Mouse (Mus musculus): Measurements from ENCODE around the gene Cd99l2. TPM values are rescaled to one million over a fixed set of nuclear protein-coding genes. Genes with fewer than 3 reads are reported as not detected.
A peak's percentile ranks its signal among the peaks of the same experiment; 100 is the strongest.

The Cd99l2 gene
- polyA plus RNA-seq (2014; fragmentation: Nextera tagmentation; extraction: Ambion mirVana): 19.9 and 21.1 TPM in 2 replicates

DNA sequence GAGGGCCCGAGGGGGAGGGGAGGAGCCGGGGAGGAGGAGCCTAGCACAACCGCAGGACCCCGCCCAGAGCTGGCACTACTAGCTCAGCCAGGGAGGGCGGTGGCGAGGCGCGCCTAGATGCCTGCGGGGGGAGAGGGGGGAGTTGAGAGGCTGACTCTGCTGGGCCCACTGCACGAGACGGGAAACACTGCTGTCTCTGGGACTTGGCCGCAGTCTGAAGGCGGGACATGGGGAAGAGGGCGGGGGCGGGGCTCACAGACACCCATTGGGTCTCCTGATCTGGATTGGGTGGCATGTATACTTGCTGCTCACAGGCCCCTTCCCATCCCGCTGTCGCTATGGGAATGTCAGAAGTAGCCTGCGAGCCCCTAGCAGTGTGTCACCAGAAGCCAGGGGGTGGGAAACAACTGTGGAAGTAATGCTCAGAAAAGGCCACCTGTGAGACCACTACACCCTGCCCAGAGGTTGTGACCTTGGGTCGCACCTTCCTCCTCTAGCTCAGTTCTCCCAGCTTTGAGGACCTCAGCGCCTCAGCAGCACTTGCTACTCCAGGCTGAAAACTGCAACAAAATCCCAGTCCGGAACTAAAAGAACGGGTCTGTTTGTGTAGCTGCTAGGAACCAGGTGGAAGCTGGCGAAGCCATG lies at the start of gene Cd99l2:
Gene Cd99l2 (minus strand): TSS at position 216 of the 645 bp plus-strand sequence.
- peak within 1 kb of the TSS; percentile 58 for H3K9ac ChIP-seq (ENCODE audit: low read depth, low read length)
- H3K27ac ChIP-seq (ENCODE audit: low read depth, low read length): peak within 1 kb of the TSS; percentile 85
- H3K9me3 ChIP-seq (ENCODE audit: control insufficient read depth, low read length): no peaks in the 10 kb centered on the region
- peak; percentile 98 for ATAC-seq (ENCODE audit: low FRiP score, low TSS enrichment)
- H3K4me2 ChIP-seq (replicated peaks; ENCODE audit: low read depth, low read length): peak within 1 kb of the TSS; percentile 67
- 27% methylated on average over 16 of the region's 23 CpGs for WGBS
- peak within 1 kb of the TSS; percentile 53 for H3K4me3 ChIP-seq (ENCODE audit: low read length)
- H3K4me1 ChIP-seq (ENCODE audit: control insufficient read depth, insufficient read depth, low read length): 0 out of 2 replicates have a peak, but pooled peaks cover 2% of the 10 kb centered on the region
- H3K27me3 ChIP-seq (ENCODE audit: control insufficient read depth, insufficient read depth, low read length): no peaks in the 10 kb centered on the region
- no peaks in the 10 kb centered on the region for H3K36me3 ChIP-seq (ENCODE audit: control insufficient read depth, insufficient read depth, low read length)

DNA sequence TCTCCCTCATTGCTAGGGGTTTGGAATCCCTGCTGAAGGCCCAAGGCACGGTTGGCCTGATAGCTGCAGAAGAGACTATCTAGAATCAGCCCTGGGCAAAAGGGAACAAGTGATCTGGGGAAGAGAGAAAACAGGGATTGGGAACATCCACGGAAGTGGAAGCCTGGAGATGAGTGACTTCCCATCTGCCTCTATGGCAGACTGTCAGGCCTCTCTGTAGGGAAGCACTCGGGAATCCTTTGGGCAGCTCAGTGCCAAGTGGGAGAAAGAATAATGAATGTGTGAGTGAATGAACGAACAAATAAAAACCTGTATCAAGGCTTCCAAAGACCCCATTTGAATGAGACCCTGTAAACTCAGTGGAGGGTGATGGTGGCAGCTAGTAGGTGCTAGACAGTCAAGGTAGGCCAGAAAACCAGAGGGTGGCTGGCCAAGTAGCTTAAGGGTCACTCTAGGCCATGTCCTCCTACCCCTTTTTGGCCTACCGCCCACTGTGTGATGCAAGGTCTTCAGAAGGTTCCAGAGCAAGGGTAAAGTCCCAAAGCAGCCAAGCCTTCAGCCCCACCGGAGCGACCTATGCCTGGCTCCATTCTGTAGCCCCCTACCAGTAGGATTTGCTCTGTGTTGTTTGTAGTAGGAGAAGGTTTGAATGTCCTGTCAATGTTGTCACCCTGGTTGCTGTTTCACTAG lies 48.3 kb upstream of the Cd99l2 start:
- no peak overlapping the region for H3K9ac ChIP-seq (ENCODE audit: low read depth, low read length)
- no peaks in the 10 kb centered on the region for H3K36me3 ChIP-seq (ENCODE audit: control insufficient read depth, insufficient read depth, low read length)
- no peak for ATAC-seq (ENCODE audit: low FRiP score, low TSS enrichment)
- WGBS: 82% methylated on average over 7 of the region's 7 CpGs
- no peak overlapping the region for H3K4me2 ChIP-seq (replicated peaks; ENCODE audit: low read depth, low read length)
- H3K4me3 ChIP-seq (ENCODE audit: low read length): no peak overlapping the region
- H3K27me3 ChIP-seq (ENCODE audit: control insufficient read depth, insufficient read depth, low read length): no peaks in the 10 kb centered on the region
- H3K4me1 ChIP-seq (ENCODE audit: control insufficient read depth, insufficient read depth, low read length): no peaks in the 10 kb centered on the region
- no peak overlapping the region for H3K27ac ChIP-seq (ENCODE audit: low read depth, low read length)
- H3K9me3 ChIP-seq (ENCODE audit: control insufficient read depth, low read length): no peaks in the 10 kb centered on the region

DNA sequence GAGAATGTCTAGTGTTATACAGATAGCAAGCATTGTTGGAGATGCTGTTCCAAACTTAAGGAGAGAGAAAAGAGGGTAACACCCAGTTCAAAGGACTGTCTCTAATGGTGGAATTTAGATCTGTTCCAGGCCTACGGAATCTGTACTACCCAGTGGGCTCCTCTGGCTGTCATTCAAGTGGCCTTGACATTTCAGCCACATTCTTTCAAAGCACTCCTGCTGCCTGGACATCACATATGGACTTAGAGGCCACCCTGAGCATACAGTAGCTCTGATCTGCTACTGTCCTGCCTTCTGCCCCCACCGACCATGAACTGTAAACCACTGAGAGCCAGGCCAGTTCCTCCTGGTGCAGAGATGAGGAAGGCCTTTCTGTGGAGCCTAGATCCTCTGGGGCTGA lies 45.1 kb upstream of the Cd99l2 start:
- H3K36me3 ChIP-seq (ENCODE audit: control insufficient read depth, insufficient read depth, low read length): no peaks in the 10 kb centered on the region
- H3K27ac ChIP-seq (ENCODE audit: low read depth, low read length): no peak overlapping the region
- no peak overlapping the region for H3K4me2 ChIP-seq (replicated peaks; ENCODE audit: low read depth, low read length)
- WGBS: 80% methylated on average over 2 of the region's 2 CpGs
- H3K9me3 ChIP-seq (ENCODE audit: control insufficient read depth, low read length): no peaks in the 10 kb centered on the region
- no peak overlapping the region for H3K9ac ChIP-seq (ENCODE audit: low read depth, low read length)
- no peak overlapping the region for H3K4me3 ChIP-seq (ENCODE audit: low read length)
- H3K27me3 ChIP-seq (ENCODE audit: control insufficient read depth, insufficient read depth, low read length): no peaks in the 10 kb centered on the region
- no peak for ATAC-seq (ENCODE audit: low FRiP score, low TSS enrichment)
- H3K4me1 ChIP-seq (ENCODE audit: control insufficient read depth, insufficient read depth, low read length): no peaks in the 10 kb centered on the region

DNA sequence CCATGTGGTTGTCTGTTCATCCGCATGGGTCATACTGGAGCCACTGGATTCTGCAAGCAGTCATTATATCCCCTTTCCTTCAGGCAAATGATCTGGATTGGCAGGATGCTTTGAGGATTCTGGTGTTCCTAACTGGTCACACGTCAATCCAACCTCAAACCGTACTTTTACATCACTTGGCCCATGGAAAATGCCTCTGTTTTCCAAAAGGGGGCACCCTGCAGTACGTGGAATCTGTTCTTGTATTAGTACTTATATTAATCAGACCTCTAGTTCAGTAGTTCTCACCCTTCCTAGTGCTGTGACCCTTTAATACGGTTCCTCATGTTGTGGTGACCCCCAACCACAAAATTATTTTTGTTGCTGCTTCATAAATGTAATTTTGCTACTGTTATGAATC lies 41.5 kb upstream of the Cd99l2 start:
- no peaks in the 10 kb centered on the region for H3K4me1 ChIP-seq (ENCODE audit: control insufficient read depth, insufficient read depth, low read length)
- H3K36me3 ChIP-seq (ENCODE audit: control insufficient read depth, insufficient read depth, low read length): no peaks in the 10 kb centered on the region
- H3K4me3 ChIP-seq (ENCODE audit: low read length): no peak overlapping the region
- H3K27ac ChIP-seq (ENCODE audit: low read depth, low read length): no peak overlapping the region
- 81% methylated on average over 5 of the region's 5 CpGs for WGBS
- no peak overlapping the region for H3K4me2 ChIP-seq (replicated peaks; ENCODE audit: low read depth, low read length)
- no peaks in the 10 kb centered on the region for H3K27me3 ChIP-seq (ENCODE audit: control insufficient read depth, insufficient read depth, low read length)
- no peak for ATAC-seq (ENCODE audit: low FRiP score, low TSS enrichment)
- no peaks in the 10 kb centered on the region for H3K9me3 ChIP-seq (ENCODE audit: control insufficient read depth, low read length)
- H3K9ac ChIP-seq (ENCODE audit: low read depth, low read length): no peak overlapping the region

DNA sequence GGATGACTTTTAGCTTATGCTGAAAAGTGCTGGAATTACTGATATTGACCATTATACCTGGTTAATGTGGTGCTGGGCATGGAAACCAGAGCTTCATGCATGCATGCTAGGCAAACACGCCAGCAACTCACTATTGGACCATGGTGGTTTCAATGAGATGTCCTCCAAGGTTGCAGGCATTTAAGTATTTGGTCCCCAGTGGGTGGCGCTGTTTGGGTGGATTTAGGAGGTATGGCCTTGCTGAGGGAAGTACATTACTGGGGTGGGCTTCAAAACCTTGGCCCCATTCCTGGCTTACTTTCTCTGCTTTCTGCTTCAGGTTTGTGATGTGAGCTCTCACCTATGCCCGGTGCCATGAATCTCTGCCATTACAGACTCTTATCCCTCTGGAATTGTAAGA lies 40.0 kb upstream of the Cd99l2 start:
- Histone ChIP-seq H3K9ac (ENCODE audit: low read depth, low read length) (no peak overlapping the region), H3K4me2 (replicated peaks; ENCODE audit: low read depth, low read length) (no peak overlapping the region), H3K27me3 (ENCODE audit: control insufficient read depth, insufficient read depth, low read length) (no peaks in the 10 kb centered on the region), H3K27ac (ENCODE audit: low read depth, low read length) (no peak overlapping the region), H3K4me3 (ENCODE audit: low read length) (no peak overlapping the region), H3K9me3 (ENCODE audit: control insufficient read depth, low read length) (no peaks in the 10 kb centered on the region), H3K36me3 (ENCODE audit: control insufficient read depth, insufficient read depth, low read length) (no peaks in the 10 kb centered on the region), H3K4me1 (ENCODE audit: control insufficient read depth, insufficient read depth, low read length) (no peaks in the 10 kb centered on the region)
- no peak for ATAC-seq (ENCODE audit: low FRiP score, low TSS enrichment)
- WGBS: 66% methylated on average over 3 of the region's 3 CpGs

DNA sequence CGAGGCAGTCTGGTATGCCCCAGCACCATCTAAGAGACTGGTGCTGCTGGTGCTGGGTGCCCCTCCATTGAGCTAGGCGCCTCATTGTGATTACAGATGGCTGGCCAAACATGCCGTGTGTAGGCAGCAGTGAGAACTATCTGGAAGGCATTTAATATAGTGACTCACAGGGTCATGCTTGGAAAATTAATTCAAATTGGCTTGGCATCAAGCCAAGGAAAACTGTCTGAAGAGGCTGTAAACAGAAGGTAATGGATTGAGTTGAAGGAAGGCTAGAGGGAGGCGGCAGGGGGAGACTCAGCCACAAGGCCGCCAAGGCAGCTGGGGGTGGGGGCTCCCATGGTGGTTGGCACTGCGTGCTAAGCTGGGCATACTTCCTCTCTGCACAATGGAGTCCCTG lies 36.0 kb upstream of the Cd99l2 start:
- Histone ChIP-seq H3K27ac (ENCODE audit: low read depth, low read length) (no peak overlapping the region), H3K36me3 (ENCODE audit: control insufficient read depth, insufficient read depth, low read length) (no peaks in the 10 kb centered on the region), H3K9me3 (ENCODE audit: control insufficient read depth, low read length) (no peaks in the 10 kb centered on the region), H3K27me3 (ENCODE audit: control insufficient read depth, insufficient read depth, low read length) (no peaks in the 10 kb centered on the region), H3K9ac (ENCODE audit: low read depth, low read length) (no peak overlapping the region), H3K4me2 (replicated peaks; ENCODE audit: low read depth, low read length) (no peak overlapping the region), H3K4me3 (ENCODE audit: low read length) (no peak overlapping the region), H3K4me1 (ENCODE audit: control insufficient read depth, insufficient read depth, low read length) (no peaks in the 10 kb centered on the region)
- WGBS: 48% methylated on average over 5 of the region's 6 CpGs
- ATAC-seq (ENCODE audit: low FRiP score, low TSS enrichment): peak; percentile 69; the same call in 1 of the 2 replicates

DNA sequence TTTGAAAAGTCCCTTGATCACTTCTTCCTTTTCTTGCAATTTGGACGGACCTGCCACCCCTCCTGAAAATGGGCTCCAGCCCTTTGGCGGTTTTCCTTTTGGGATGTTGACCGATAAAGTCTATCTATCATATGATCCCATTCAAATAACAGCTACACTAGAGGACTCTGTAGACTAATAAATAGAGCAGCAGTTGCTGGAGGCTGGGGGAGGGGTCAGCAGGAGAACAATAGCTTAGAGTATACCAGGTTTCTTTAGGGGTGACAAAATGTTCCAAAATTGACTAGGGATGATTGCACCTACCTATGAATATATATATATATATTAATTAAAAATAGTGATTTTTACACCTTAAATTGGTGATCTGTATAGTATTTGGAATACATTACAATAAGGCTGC lies 35.5 kb upstream of the Cd99l2 start:
- WGBS: 66% methylated on average over 3 of the region's 3 CpGs
- Histone ChIP-seq H3K4me1 (ENCODE audit: control insufficient read depth, insufficient read depth, low read length) (no peaks in the 10 kb centered on the region), H3K9me3 (ENCODE audit: control insufficient read depth, low read length) (no peaks in the 10 kb centered on the region), H3K4me3 (ENCODE audit: low read length) (no peak overlapping the region), H3K4me2 (replicated peaks; ENCODE audit: low read depth, low read length) (no peak overlapping the region), H3K27me3 (ENCODE audit: control insufficient read depth, insufficient read depth, low read length) (no peaks in the 10 kb centered on the region), H3K27ac (ENCODE audit: low read depth, low read length) (no peak overlapping the region), H3K9ac (ENCODE audit: low read depth, low read length) (no peak overlapping the region), H3K36me3 (ENCODE audit: control insufficient read depth, insufficient read depth, low read length) (no peaks in the 10 kb centered on the region)
- no peak for ATAC-seq (ENCODE audit: low FRiP score, low TSS enrichment)

DNA sequence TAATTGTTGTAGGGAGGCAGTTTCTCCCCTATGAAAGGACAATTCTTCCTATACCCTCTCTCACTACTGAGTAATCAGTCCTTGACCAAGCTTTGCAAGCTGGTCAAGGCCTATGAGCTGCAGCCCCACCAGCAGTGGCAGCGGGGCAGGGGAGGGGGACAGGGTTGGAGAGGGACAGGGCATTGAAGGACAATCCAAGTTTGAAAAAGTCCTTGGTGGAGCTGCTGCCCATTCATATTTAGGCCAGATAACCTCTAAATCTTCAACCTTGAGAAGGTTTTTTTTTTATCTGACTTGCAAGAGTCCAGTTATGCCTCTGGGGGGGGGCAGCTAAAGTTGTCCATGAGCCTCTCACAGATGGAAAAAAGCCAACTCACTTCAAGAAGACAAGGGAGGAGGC lies 34.8 kb upstream of the Cd99l2 start:
- H3K27me3 ChIP-seq (ENCODE audit: control insufficient read depth, insufficient read depth, low read length): no peaks in the 10 kb centered on the region
- no peak overlapping the region for H3K9ac ChIP-seq (ENCODE audit: low read depth, low read length)
- no peak overlapping the region for H3K4me3 ChIP-seq (ENCODE audit: low read length)
- no peaks in the 10 kb centered on the region for H3K36me3 ChIP-seq (ENCODE audit: control insufficient read depth, insufficient read depth, low read length)
- H3K4me2 ChIP-seq (replicated peaks; ENCODE audit: low read depth, low read length): no peak overlapping the region
- 93% methylated on average over 1 of the region's 1 CpGs for WGBS
- ATAC-seq (ENCODE audit: low FRiP score, low TSS enrichment): no peak
- no peak overlapping the region for H3K27ac ChIP-seq (ENCODE audit: low read depth, low read length)
- no peaks in the 10 kb centered on the region for H3K9me3 ChIP-seq (ENCODE audit: control insufficient read depth, low read length)
- no peaks in the 10 kb centered on the region for H3K4me1 ChIP-seq (ENCODE audit: control insufficient read depth, insufficient read depth, low read length)

DNA sequence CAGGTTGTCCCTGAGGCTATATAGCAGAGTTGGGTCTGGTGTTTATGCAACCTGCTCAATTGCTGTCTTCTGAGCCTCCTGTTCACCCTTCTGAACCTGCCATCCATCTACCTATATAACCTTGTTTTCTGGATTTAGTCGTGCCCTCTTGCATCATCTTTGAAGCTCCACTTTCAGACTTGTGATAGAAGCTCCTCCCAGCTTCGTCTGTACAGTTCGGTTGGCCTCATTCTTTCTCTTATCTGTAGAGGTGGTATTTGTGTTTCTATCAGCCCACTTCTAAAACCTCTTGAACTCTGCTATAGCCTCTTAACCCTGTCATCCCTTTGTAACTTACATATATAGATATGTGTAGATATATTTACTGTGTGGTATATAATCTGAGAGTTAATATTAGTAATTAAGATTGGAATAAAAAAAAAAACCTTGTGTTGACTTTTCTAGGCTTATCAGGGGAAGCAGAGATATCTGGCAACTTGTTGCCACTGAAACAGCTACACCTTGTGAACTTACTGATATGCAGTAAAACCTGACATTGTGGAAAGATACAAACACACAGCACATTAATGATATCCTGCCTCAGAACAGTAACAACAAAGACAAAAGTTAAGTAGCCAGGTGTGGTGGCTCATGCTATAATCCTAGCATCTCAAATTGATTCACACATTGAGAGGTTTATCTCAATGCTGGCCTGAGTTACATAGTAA lies 33.1 kb upstream of the Cd99l2 start:
- no peak overlapping the region for H3K9ac ChIP-seq (ENCODE audit: low read depth, low read length)
- no peaks in the 10 kb centered on the region for H3K36me3 ChIP-seq (ENCODE audit: control insufficient read depth, insufficient read depth, low read length)
- H3K4me2 ChIP-seq (replicated peaks; ENCODE audit: low read depth, low read length): no peak overlapping the region
- 70% methylated on average over 3 of the region's 3 CpGs for WGBS
- no peaks in the 10 kb centered on the region for H3K27me3 ChIP-seq (ENCODE audit: control insufficient read depth, insufficient read depth, low read length)
- no peaks in the 10 kb centered on the region for H3K9me3 ChIP-seq (ENCODE audit: control insufficient read depth, low read length)
- no peak for ATAC-seq (ENCODE audit: low FRiP score, low TSS enrichment)
- no peak overlapping the region for H3K4me3 ChIP-seq (ENCODE audit: low read length)
- H3K27ac ChIP-seq (ENCODE audit: low read depth, low read length): no peak overlapping the region
- H3K4me1 ChIP-seq (ENCODE audit: control insufficient read depth, insufficient read depth, low read length): no peaks in the 10 kb centered on the region
